Mouse (Mus musculus): Measurements from ENCODE around the gene Jund. TPM values are rescaled to one million over a fixed set of nuclear protein-coding genes. Genes with fewer than 3 reads are reported as not detected.

Gene Jund
- polyA plus RNA-seq, 1 experiment from 2014 or later = 117 TPM

DNA sequence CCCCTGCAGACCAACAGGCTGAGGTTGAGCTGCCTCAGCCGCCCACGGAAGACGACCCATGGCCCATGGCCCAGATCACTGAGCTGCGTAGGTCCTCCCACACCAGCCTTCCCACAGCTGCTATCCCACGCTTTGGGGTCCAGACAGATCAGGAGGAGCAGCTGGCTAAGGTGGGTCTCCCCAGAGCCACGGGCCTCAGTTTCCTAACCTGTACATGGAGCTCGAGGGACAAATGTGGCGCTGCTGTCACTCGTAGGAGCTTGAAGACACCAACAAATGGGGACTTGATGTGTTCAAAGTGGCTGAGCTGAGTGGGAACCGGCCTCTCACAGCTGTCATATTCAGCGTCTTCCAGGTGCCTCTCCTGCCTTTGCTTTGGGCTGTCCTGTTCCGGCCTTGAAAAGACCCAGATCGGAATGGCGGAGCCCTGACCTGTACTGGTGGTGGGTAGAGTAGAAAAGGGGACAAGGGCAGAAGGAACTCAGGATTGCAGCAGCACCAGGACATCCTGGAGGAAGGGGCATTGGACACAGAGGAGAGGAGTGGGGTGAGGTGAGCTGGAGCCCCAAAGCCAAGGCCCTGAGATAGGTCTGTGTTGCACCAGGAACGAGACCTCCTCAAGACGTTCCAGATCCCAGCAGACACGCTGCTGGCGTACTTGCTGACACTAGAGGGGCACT lies 48.6 kb downstream of the Jund start:
- H3K27ac ChIP-seq = no peak overlapping the region
- no peaks in the 10 kb centered on the region for H3K36me3 ChIP-seq
- H3K4me3 ChIP-seq (replicated peaks) = no peak overlapping the region
- no peaks in the 10 kb centered on the region for H3K9me3 ChIP-seq
- peaks cover 18% of the 10 kb centered on the region for H3K4me1 ChIP-seq (replicated peaks)
- no peak overlapping the region for H3K9ac ChIP-seq (replicated peaks)
- no peak overlapping the region for H3K4me2 ChIP-seq
- no peak for ATAC-seq (ENCODE audit: insufficient number of reproducible peaks, insufficient read depth, low FRiP score, low TSS enrichment, low read depth)
- WGBS = 86% methylated on average over 18 of the region's 18 CpGs
- H3K27me3 ChIP-seq = peaks cover 75% of the 10 kb centered on the region

DNA sequence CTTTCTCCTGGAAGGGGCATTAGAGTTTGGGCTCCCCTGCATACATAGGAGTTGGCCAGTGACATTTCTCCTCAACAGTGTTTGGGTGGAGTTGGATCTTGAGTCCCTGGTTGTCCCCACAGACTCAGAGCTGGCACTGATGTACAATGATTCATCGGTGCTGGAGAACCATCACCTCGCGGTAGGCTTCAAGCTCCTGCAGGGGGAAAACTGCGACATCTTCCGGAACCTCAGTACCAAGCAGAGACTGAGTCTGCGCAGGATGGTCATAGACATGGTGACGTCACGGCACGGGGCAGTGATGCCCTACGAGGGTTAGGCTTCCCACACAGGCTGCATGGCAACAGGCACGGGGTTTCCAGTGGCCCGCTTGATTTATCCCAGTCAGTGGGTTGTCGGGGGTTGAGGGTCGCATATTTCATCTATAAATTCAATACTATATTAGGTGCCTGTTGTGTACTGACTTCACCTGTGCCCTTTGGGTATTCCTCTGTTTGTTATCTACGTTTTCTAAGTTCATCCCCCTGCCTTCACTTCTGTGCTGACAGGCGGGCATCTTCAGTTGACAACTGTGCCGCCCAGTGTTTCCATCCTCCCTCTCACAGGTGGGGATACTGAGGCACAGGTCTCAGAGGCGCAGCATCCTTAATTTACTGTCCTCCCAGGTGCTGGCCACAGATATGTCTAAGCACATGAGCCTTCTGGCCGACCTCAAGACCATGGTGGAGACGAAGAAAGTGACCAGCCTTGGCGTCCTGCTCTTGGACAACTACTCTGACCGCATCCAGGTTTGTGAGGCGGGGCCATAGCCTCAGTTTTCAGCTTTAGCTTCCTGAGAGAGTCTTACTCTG lies 49.7 kb downstream of the Jund start:
- Histone ChIP-seq H3K27me3 (peaks cover 64% of the 10 kb centered on the region), H3K27ac (no peak overlapping the region), H3K36me3 (no peaks in the 10 kb centered on the region), H3K4me1 (replicated peaks) (peaks cover 22% of the 10 kb centered on the region), H3K4me3 (replicated peaks) (no peak overlapping the region), H3K9ac (replicated peaks) (no peak overlapping the region), H3K4me2 (no peak overlapping the region), H3K9me3 (no peaks in the 10 kb centered on the region)
- 87% methylated on average over 23 of the region's 23 CpGs for WGBS
- no peak for ATAC-seq (ENCODE audit: insufficient number of reproducible peaks, insufficient read depth, low FRiP score, low TSS enrichment, low read depth)

- H3K27me3 ChIP-seq = peaks cover 57% of the 10 kb centered on the region
- peaks cover 22% of the 10 kb centered on the region for H3K4me1 ChIP-seq (replicated peaks)
- 83% methylated on average over 19 of the region's 19 CpGs for WGBS
- H3K36me3 ChIP-seq = no peaks in the 10 kb centered on the region
- no peak overlapping the region for H3K4me2 ChIP-seq
- no peak overlapping the region for H3K4me3 ChIP-seq (replicated peaks)
- no peak overlapping the region for H3K9ac ChIP-seq (replicated peaks)
- ATAC-seq (ENCODE audit: insufficient number of reproducible peaks, insufficient read depth, low FRiP score, low TSS enrichment, low read depth) = no peak
- H3K9me3 ChIP-seq = no peaks in the 10 kb centered on the region
- no peak overlapping the region for H3K27ac ChIP-seq
These were observed 50.4 kb downstream of the Jund start for GRCm38 (mm10) chr8:70749097-70749674.

Other genes starting within 250 kb of the Jund start
- gene Klhl26, start 222.0 kb upstream of the Jund start, polyA plus RNA-seq (2016; fragmentation: Nextera tagmentation; extraction: Ambion mirVana) = 26.8 and 27.3 TPM in 2 replicates
- 17.5 and 22.1 TPM in 2 replicates for gene Tmem59l, start 211.6 kb upstream of the Jund start, polyA plus RNA-seq (2016; fragmentation: Nextera tagmentation; extraction: Ambion mirVana)
- gene Crlf1, start 205.8 kb upstream of the Jund start, polyA plus RNA-seq (2016; fragmentation: Nextera tagmentation; extraction: Ambion mirVana) = 82.4 and 105 TPM in 2 replicates
- gene Rex1bd, start 192.2 kb upstream of the Jund start, polyA plus RNA-seq (2016; fragmentation: Nextera tagmentation; extraction: Ambion mirVana) = 142 and 151 TPM in 2 replicates
- gene Uba52, start 188.1 kb upstream of the Jund start, polyA plus RNA-seq (2016; fragmentation: Nextera tagmentation; extraction: Ambion mirVana) = 882 and 891 TPM in 2 replicates
- gene Fkbp8, start 171.2 kb upstream of the Jund start, polyA plus RNA-seq (2016; fragmentation: Nextera tagmentation; extraction: Ambion mirVana) = 280 and 286 TPM in 2 replicates
- gene Kxd1, start 171.0 kb upstream of the Jund start, polyA plus RNA-seq (2016; fragmentation: Nextera tagmentation; extraction: Ambion mirVana) = 50.3 and 50.7 TPM in 2 replicates
- gene Ell, start 159.5 kb upstream of the Jund start, polyA plus RNA-seq (2016; fragmentation: Nextera tagmentation; extraction: Ambion mirVana) = 18.7 and 21.2 TPM in 2 replicates
- gene Isyna1, start 104.6 kb upstream of the Jund start, polyA plus RNA-seq (2016; fragmentation: Nextera tagmentation; extraction: Ambion mirVana) = 177 and 180 TPM in 2 replicates
- 137 and 151 TPM in 2 replicates for gene Ssbp4, start 90.1 kb upstream of the Jund start, polyA plus RNA-seq (2016; fragmentation: Nextera tagmentation; extraction: Ambion mirVana)
- 0.76 and 1.2 TPM in 2 replicates for gene Lrrc25, start 82.8 kb upstream of the Jund start, polyA plus RNA-seq (2016; fragmentation: Nextera tagmentation; extraction: Ambion mirVana)
- gene Gdf15, start 66.5 kb upstream of the Jund start, polyA plus RNA-seq (2016; fragmentation: Nextera tagmentation; extraction: Ambion mirVana) = 0.15 TPM in 1 of 2 replicates, not detected in the other
- 45.7 and 53.9 TPM in 2 replicates for gene Pgpep1, start 38.6 kb upstream of the Jund start, polyA plus RNA-seq (2016; fragmentation: Nextera tagmentation; extraction: Ambion mirVana)
- gene Lsm4, start 25.7 kb upstream of the Jund start, polyA plus RNA-seq (2016; fragmentation: Nextera tagmentation; extraction: Ambion mirVana) = 335 and 339 TPM in 2 replicates
- not detected in 2 replicates for gene Iqcn, start 4.5 kb downstream of the Jund start, polyA plus RNA-seq (2016; fragmentation: Nextera tagmentation; extraction: Ambion mirVana)
- not detected in 2 replicates for gene Gm3336, start 19.6 kb downstream of the Jund start, polyA plus RNA-seq (2016; fragmentation: Nextera tagmentation; extraction: Ambion mirVana)
- 0.24 and 0.33 TPM in 2 replicates for gene Pde4c, start 24.8 kb downstream of the Jund start, polyA plus RNA-seq (2016; fragmentation: Nextera tagmentation; extraction: Ambion mirVana)
- gene Rab3a, start 55.7 kb downstream of the Jund start, polyA plus RNA-seq (2016; fragmentation: Nextera tagmentation; extraction: Ambion mirVana) = 13.7 and 13.8 TPM in 2 replicates
- gene Mpv17l2, start 62.0 kb downstream of the Jund start, polyA plus RNA-seq (2016; fragmentation: Nextera tagmentation; extraction: Ambion mirVana) = 25.8 and 29.0 TPM in 2 replicates
- 80.2 and 80.6 TPM in 2 replicates for gene Pik3r2, start 77.8 kb downstream of the Jund start, polyA plus RNA-seq (2016; fragmentation: Nextera tagmentation; extraction: Ambion mirVana)
- 13.2 and 14.5 TPM in 2 replicates for gene Mast3, start 106.1 kb downstream of the Jund start, polyA plus RNA-seq (2016; fragmentation: Nextera tagmentation; extraction: Ambion mirVana)
- gene Il12rb1, start 109.5 kb downstream of the Jund start, polyA plus RNA-seq (2016; fragmentation: Nextera tagmentation; extraction: Ambion mirVana) = not detected in 2 replicates
- 5.3 and 6.4 TPM in 2 replicates for gene Arrdc2, start 140.8 kb downstream of the Jund start, polyA plus RNA-seq (2016; fragmentation: Nextera tagmentation; extraction: Ambion mirVana)
- gene Kcnn1, start 164.3 kb downstream of the Jund start, polyA plus RNA-seq (2016; fragmentation: Nextera tagmentation; extraction: Ambion mirVana) = 4.3 and 6.0 TPM in 2 replicates
- 119 and 127 TPM in 2 replicates for gene Ccdc124, start 175.0 kb downstream of the Jund start, polyA plus RNA-seq (2016; fragmentation: Nextera tagmentation; extraction: Ambion mirVana)
- 0.15 and 0.29 TPM in 2 replicates for gene Slc5a5, start 193.8 kb downstream of the Jund start, polyA plus RNA-seq (2016; fragmentation: Nextera tagmentation; extraction: Ambion mirVana)
- 3,693 and 3,808 TPM in 2 replicates for gene Rpl18a, start 198.5 kb downstream of the Jund start, polyA plus RNA-seq (2016; fragmentation: Nextera tagmentation; extraction: Ambion mirVana)
- gene Map1s, start 207.0 kb downstream of the Jund start, polyA plus RNA-seq (2016; fragmentation: Nextera tagmentation; extraction: Ambion mirVana) = 54.0 and 57.7 TPM in 2 replicates